Mouse (Mus musculus) T-helper 1 cell (primary cell): ENCODE measurements around the gene Fabp2.

ENCODE experiments used
- in situ Hi-C: fragments of 300-600 bp; cut with MboI, MseI; formaldehyde crosslinking; loops from one replicate; pipeline ENCODE4 v1.15.1; 2025; ENCODE audit warnings: high pct_unique_total_duplicates

The Fabp2 gene

GRCm38 (mm10) chr3:122894772-122895171, at the start of gene Fabp2:
Gene Fabp2 (plus strand): TSS chr3:122895072.
- in situ Hi-C loops = no loop called here

- in situ Hi-C loops = no loop called here
These were observed 46.4 kb upstream of the Fabp2 start for GRCm38 (mm10) chr3:122848410-122849034.

DNA sequence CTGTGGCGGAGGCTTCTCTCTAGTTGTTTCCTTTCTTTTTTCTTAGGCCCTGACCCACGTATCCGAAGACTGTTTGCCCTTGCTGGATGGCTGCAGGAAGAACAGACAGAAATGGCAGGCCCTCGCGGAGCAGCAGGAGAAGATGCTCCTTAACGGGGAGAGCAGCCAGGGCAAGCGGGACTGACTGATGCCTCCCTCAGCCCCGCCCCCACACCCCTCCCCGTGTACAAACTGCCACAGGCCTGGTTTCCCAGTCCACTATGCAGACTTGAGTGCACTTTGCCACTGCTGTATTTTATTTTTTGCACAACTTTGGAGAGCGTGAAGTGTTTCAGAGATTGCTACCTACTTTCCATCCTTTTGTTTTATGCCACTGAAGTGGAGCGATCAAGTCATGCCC, 39.7 kb upstream of the Fabp2 start:
- in situ Hi-C loops = no loop called here

DNA sequence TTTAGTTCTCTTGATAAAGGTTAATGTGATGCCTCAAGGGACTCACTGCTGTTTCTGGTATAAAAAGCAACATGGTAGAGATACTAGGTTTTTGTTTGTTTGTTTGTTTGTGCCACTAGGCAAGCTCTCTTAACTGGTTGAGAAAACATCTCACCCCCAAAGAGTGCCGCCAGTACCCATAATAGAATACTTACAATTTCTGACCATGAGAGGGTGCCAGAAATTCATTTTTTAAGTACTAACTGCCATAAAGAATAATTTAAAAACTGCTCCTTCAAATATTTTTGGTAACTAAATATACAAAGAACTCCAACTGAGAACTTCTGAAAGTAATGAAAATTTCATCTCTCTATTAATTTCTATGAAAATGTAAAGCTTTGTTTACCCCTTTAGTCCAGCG, 35.0 kb upstream of the Fabp2 start:
- in situ Hi-C loops = no loop called here

DNA sequence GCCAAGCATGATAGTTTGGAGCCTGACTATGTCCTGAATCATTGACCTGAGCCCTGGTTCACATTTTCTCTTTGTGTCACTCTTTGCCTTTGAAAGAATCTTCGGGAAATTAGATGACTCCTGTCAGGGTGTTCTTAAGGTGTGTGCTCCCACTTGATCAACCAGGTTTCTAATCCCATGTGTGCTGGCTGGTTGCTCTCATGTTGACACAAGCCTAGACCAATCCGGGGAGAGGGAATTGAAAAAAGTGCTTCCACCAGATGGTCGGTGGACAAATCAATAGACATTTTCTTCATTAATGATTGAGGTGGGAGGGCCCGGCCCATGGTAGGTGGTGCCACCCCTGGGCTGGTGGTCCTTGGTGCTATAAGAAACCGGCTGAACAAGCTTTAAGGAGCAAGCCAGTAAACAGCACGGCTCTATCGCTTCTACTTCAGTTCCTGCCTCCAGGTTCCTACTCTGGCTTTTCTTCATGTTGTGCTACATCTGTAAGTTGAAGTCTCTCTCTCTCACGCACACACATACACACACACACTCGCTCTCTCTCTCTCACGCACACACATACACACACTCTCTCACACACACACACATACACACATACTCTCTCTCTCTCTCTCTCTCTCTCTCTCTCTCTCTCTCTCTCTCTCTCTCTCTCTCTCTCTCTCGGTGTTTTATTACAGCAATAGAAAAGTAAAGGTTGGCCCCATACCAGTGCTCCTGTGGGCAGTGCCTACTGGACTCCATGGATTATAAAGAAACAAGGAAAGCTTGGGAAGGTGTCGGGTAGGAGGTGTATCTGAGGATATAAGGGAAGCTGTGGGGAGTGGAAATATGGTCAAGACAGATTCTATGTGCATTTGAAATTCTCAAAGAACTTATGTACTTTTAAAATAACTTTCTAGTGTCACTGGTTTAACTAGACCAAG, 34.0 kb upstream of the Fabp2 start:
- in situ Hi-C loops = no loop called here

DNA sequence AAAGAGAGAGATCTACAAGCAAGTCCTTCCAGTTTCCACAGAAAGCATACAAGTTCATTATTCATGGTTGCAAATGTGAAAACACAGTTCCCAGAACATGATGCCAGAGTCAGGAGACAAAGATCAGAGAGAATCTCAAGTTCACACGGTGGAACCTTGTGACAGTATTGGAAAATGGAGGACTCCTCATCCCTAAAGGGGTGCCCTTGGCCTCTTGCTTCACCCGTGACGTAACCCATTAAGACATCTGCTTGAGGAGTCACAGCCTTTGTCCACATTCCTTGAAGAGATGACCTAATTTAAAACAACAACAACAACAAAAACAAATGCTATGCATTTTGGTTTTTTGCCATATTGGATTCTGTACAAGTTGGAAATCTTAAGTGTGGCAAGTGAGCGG, 29.8 kb upstream of the Fabp2 start:
- in situ Hi-C loops = no loop called here

- in situ Hi-C loops = no loop called here
These were observed 26.6 kb upstream of the Fabp2 start for GRCm38 (mm10) chr3:122868270-122868669.

- in situ Hi-C loops = no loop called here
These were observed 23.3 kb upstream of the Fabp2 start for GRCm38 (mm10) chr3:122871596-122871995.

DNA sequence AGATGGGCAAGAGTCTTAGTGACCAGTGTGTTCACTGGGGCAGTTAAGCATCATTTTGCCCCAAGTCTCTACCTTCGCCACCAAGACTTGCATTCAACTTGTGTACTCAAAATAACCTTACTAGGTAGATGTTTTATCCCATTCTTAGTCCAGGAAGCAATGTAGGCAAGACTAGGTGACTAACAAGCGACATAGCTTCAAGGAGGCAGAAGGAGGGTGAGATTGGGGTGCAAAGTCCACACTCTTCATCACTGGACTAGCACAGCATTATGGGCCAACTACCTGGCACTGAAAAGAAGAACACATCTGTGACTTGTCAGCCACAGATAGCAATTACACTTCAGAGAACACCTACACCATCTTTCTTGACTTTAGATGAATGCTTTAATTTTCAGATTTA, 18.0 kb upstream of the Fabp2 start:
- in situ Hi-C loops = no loop called here

- in situ Hi-C loops = no loop called here
These were observed 17.3 kb upstream of the Fabp2 start for GRCm38 (mm10) chr3:122877543-122877942.

DNA sequence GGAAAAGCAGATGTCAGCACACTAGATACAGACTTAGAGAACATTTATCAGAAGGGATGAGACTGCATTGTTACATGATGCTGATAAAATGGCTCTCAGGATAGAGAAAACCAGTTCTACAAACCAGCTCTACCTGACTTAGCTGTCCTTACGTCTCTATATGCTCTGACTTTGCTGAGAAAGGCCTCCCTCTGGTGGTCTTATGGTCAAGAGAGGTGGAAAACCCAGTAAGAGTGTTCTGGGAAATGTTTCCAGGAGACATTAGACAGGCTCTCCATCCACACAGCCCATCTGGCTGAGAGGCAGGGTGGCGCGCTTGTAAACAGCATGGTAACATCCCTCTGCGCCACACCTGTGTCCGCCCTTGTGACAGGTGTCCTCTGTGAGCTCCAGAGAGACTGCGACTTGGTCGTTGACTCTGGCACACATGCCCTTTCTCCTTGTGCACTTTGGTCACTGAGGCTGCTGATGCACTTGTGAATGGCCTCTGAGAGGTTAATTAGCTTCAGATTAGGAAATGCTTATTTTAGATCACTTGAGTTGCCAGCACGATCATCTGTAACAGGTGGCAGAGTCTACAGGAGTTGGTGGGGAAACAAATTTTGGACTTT, 16.1 kb upstream of the Fabp2 start:
- in situ Hi-C loops = no loop called here

GRCm38 (mm10) chr3:122887505-122888301, 7.2 kb upstream of the Fabp2 start:
- in situ Hi-C loops = no loop called here

- in situ Hi-C loops = no loop called here
These were observed 6.5 kb upstream of the Fabp2 start for GRCm38 (mm10) chr3:122888371-122888819.

- in situ Hi-C loops = no loop called here
These were observed 388 bp downstream of the Fabp2 start for GRCm38 (mm10) chr3:122895189-122895731.

GRCm38 (mm10) chr3:122898254-122898653, 3.4 kb downstream of the Fabp2 start:
- in situ Hi-C loops = no loop called here

GRCm38 (mm10) chr3:122903746-122904433, 9.0 kb downstream of the Fabp2 start:
- in situ Hi-C loops = loop anchor here (5.0 kb wide), 2 partner anchors 77 to 247 kb away; no protein-coding TSS in a partner anchor

DNA sequence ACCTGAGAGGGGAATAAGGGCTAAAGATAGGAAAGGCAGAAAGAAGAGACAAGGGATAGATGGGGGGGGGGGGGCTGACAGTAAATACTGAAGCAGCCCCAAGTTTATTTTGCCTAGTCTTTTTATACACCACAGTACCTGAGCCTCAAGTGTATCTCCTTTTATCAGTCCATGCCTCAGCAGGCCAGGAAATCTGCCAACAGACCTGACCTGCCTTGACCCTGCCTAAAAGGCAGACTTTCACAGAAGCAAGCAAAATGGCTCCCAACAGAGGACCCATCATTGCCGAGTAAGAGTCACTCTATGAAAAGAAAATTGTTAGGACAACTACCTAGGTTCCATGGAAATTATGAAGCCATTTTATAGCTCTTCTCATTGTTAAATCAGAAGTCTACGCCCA, 13.0 kb downstream of the Fabp2 start:
- in situ Hi-C loops = no loop called here

DNA sequence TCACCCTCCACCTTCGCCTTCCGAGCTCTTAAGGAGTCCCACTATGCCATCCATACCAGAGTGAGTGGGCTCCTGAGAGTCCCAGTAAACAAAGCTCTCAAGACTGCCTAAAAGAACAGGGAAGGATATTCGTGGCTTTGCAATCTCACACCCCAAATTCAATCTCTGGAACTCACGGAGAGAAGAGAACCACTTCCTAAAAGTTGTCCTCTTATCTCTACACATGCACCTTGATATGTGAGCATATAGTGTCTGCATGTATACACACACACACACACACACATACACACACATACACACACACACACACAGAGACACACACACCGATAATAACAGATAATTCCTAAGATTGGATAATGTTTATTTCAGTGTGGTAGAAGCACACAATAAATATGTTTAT, 20.6 kb downstream of the Fabp2 start:
- in situ Hi-C loops = loop anchor here (10.0 kb wide), 1 partner anchor 281 kb away; no protein-coding TSS in a partner anchor

DNA sequence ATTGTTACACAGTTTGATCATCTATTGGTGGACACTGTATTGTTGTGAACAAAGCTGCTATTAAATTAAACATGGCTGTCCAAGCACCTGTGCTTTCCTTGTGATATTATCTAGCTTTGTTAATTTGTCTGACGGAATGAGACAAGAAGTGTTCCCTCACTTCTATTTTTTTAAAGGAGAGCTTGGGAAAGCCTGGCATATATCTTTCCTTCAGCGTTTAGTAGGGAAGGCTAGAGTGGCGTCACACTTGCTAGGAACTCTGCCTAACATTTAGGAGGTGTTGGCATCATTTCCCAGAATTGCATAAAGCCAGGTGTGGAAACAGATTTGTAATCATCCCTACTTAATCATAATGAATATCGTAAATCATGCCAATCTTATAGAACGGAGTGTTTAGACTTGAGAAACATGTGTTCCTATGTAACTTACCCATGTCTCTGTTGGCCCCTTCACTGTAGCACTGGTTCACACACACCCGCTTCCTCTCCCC, 21.4 kb downstream of the Fabp2 start:
- in situ Hi-C loops = loop anchor here (10.0 kb wide), 1 partner anchor 281 kb away; no protein-coding TSS in a partner anchor

- in situ Hi-C loops = loop anchor here (10.0 kb wide), 1 partner anchor 284 kb away; no protein-coding TSS in a partner anchor
These were observed 23.8 kb downstream of the Fabp2 start for GRCm38 (mm10) chr3:122918672-122919071.
